Mouse (Mus musculus) forebrain, embryonic 11.5 days (tissue): ENCODE results near the gene Letm1. TPM values are rescaled to one million over a fixed set of nuclear protein-coding genes. Genes with fewer than 3 reads are reported as not detected.

Source experiments
- ATAC-seq: fragments of 200-750 bp; cut with Nextera tagmentation; replicated peaks from 2 replicates; pipeline ENCODE4 v1.8.0; 2017; ENCODE audit warnings: moderate TSS enrichment; ENCODE audit not compliant: low FRiP score
- DNase-seq: peaks from one replicate; pipeline ENCODE4 v3.0.0-alpha.2; 2017; ENCODE audit warnings: low spot score
- H3K27ac ChIP-seq: fragments of 300-500 bp; sonication (generic); 2 replicates; pipeline ENCODE4 v1.5.1; 2014; ENCODE audit warnings: low read depth, low read length
- H3K27me3 ChIP-seq: fragments of 300-500 bp; sonication (generic); 2 replicates; pipeline ENCODE4 v1.6.1; 2014; ENCODE audit warnings: mild to moderate bottlenecking, low read length, mixed read lengths; ENCODE audit not compliant: control insufficient read depth, insufficient read depth
- H3K36me3 ChIP-seq: fragments of 300-500 bp; sonication (generic); 2 replicates; pipeline ENCODE4 v1.6.1; 2014; ENCODE audit warnings: mild to moderate bottlenecking, low read length, moderate library complexity, mixed read lengths; ENCODE audit not compliant: control insufficient read depth, insufficient read depth
- H3K4me1 ChIP-seq: fragments of 300-500 bp; sonication (generic); replicated peaks from 2 replicates; pipeline ENCODE4 v1.6.1; 2014; ENCODE audit warnings: low read length, mixed read lengths; ENCODE audit not compliant: control insufficient read depth, insufficient read depth
- H3K4me2 ChIP-seq: fragments of 300-500 bp; sonication (generic); 2 replicates; pipeline ENCODE4 v1.6.1; 2014; ENCODE audit warnings: low read depth, mild to moderate bottlenecking, low read length, moderate library complexity, mixed read lengths; ENCODE audit not compliant: severe bottlenecking
- H3K4me3 ChIP-seq: fragments of 300-500 bp; sonication (generic); 2 replicates; pipeline ENCODE4 v1.5.1; 2014; ENCODE audit warnings: low read depth, low read length
- H3K9ac ChIP-seq: fragments of 300-500 bp; sonication (generic); 2 replicates; pipeline ENCODE4 v1.6.1; 2014; ENCODE audit warnings: low read length
- H3K9me3 ChIP-seq: fragments of 300-500 bp; sonication (generic); 2 replicates; pipeline ENCODE4 v1.6.1; 2016; ENCODE audit warnings: low read length, mixed read lengths; ENCODE audit not compliant: control insufficient read depth
- WGBS: fragments of 180-500 bp; shearing (Covaris S2); extraction: QIAGEN DNeasy Blood & Tissue Kit; methylation state at CpG from one replicate; pipeline ENCODE4 v1.1.7; 2014; 5-methylcytosine and 5-hydroxymethylcytosine counted together
- polyA plus RNA-seq: library from polyadenylated mRNA; unstranded; fragments of >200 nt; fragmentation: Nextera tagmentation; extraction: Ambion mirVana; gene quantifications from 2 replicates; pipeline ENCODE4 v1.2.1, GENCODE M21; 2014

Letm1 gene
- 59.7 and 63.9 TPM in 2 replicates for polyA plus RNA-seq

- Histone ChIP-seq H3K9me3 (no peaks in the 10 kb centered on the region), H3K36me3 (no peaks in the 10 kb centered on the region; the same call in 1 of the 2 replicates), H3K4me3 (peak within 1 kb of the TSS; percentile 83), H3K4me2 (peak within 1 kb of the TSS; percentile 87), H3K4me1 (peaks cover 8% of the 10 kb centered on the region), H3K27ac (peak within 1 kb of the TSS; percentile 76), H3K9ac (peak within 1 kb of the TSS; percentile 91), H3K27me3 (no peaks in the 10 kb centered on the region)
- ATAC-seq (peak; percentile 100), DNase-seq (peak; percentile 97)
- under 1% methylated on average over 64 of the region's 65 CpGs for WGBS
These were observed at the start of gene Letm1 for GRCm38 (mm10) chr5:33782345-33782998. Gene Letm1 (minus strand): TSS chr5:33782817.

- Histone ChIP-seq H3K4me2 (no peak overlapping the region), H3K27ac (no peak overlapping the region), H3K27me3 (no peaks in the 10 kb centered on the region), H3K4me3 (no peak overlapping the region), H3K36me3 (no peaks in the 10 kb centered on the region; the same call in 1 of the 2 replicates), H3K9ac (no peak overlapping the region), H3K4me1 (no peaks in the 10 kb centered on the region; the same call in 1 of the 2 replicates), H3K9me3 (no peaks in the 10 kb centered on the region)
- DNase-seq: no peak
- 70% methylated on average over 1 of the region's 1 CpGs for WGBS
- ATAC-seq: no peak
These were observed 48.2 kb upstream of the Letm1 start for GRCm38 (mm10) chr5:33830832-33831231.

GRCm38 (mm10) chr5:33829958-33830357, 47.3 kb upstream of the Letm1 start:
- H3K9ac ChIP-seq: no peak overlapping the region
- no peaks in the 10 kb centered on the region for H3K27me3 ChIP-seq
- no peak overlapping the region for H3K4me2 ChIP-seq
- ATAC-seq (no peak), DNase-seq (no peak)
- H3K4me3 ChIP-seq: no peak overlapping the region
- 96% methylated on average over 3 of the region's 3 CpGs for WGBS
- H3K4me1 ChIP-seq: no peaks in the 10 kb centered on the region; the same call in 1 of the 2 replicates
- no peaks in the 10 kb centered on the region for H3K9me3 ChIP-seq
- H3K27ac ChIP-seq: no peak overlapping the region
- H3K36me3 ChIP-seq: no peaks in the 10 kb centered on the region; the same call in 1 of the 2 replicates

DNA sequence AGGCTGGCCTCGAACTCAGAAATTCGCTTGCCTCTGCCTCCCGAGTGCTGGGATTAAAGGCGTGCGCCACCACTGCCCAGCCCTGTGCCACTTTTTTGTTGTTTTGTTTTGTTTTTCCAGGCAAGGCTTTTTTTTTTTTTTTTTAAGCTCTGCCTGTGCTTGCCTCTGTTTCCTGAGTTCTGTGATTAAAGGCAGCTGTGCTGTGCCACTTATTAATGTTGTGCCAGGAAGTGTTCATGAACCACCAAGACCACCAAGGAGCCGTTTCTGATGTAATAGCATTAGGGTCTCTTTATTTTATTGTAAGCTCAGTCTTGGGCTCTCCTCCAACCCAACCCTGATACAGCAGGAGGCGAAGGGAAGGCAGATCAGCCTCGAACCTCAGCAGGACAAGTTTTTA, 45.5 kb upstream of the Letm1 start:
- 95% methylated on average over 8 of the region's 8 CpGs for WGBS
- H3K9ac ChIP-seq: no peak overlapping the region

GRCm38 (mm10) chr5:33826001-33826400, 43.4 kb upstream of the Letm1 start:
- no peaks in the 10 kb centered on the region for H3K27me3 ChIP-seq
- H3K4me1 ChIP-seq: peaks cover 9% of the 10 kb centered on the region
- H3K9me3 ChIP-seq: no peaks in the 10 kb centered on the region
- ATAC-seq: no peak
- no peaks in the 10 kb centered on the region; the same call in 1 of the 2 replicates for H3K36me3 ChIP-seq
- DNase-seq: no peak
- H3K4me2 ChIP-seq: 0 out of 2 replicates have a peak overlapping the region, but pooled peaks have one; percentile 18
- no peak overlapping the region for H3K9ac ChIP-seq
- H3K4me3 ChIP-seq: no peak overlapping the region
- H3K27ac ChIP-seq: no peak overlapping the region

More for the DNA sequence above, 45.5 kb upstream of the Letm1 start:
- Histone ChIP-seq H3K27ac (no peak overlapping the region), H3K4me3 (no peak overlapping the region), H3K27me3 (no peaks in the 10 kb centered on the region), H3K9me3 (no peaks in the 10 kb centered on the region), H3K36me3 (no peaks in the 10 kb centered on the region; the same call in 1 of the 2 replicates), H3K4me1 (peaks cover 7% of the 10 kb centered on the region), H3K4me2 (no peak overlapping the region)
- ATAC-seq (no peak), DNase-seq (no peak)

DNA sequence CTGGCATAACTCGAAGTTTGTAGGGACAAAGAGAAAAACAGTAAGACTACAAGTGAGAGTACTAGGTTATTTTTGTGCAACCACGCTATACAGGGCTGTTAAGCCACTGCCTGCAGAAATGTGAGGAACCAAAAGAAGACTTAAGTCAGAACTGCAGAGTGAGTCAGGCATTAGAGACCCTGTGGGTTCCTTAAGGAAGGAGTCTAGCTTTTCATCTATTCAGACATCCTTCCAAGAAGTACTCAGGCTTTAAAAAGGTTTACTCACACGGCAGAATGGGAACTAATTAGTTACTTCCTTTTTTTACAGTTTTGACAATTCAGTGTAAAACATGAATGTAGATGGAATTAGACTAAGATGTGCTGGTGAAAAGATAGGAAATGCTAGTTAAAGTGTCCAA, 39.8 kb upstream of the Letm1 start:
- no peak for DNase-seq
- Histone ChIP-seq H3K27me3 (no peaks in the 10 kb centered on the region), H3K36me3 (no peaks in the 10 kb centered on the region), H3K4me3 (peak overlapping the region; percentile 100), H3K27ac (no peak overlapping the region), H3K4me1 (peaks cover 27% of the 10 kb centered on the region), H3K9me3 (no peaks in the 10 kb centered on the region), H3K9ac (peak overlapping the region; percentile 100; the same call in 1 of the 2 replicates), H3K4me2 (peak overlapping the region; percentile 77)
- no peak for ATAC-seq
- 21% methylated on average over 3 of the region's 3 CpGs for WGBS

DNA sequence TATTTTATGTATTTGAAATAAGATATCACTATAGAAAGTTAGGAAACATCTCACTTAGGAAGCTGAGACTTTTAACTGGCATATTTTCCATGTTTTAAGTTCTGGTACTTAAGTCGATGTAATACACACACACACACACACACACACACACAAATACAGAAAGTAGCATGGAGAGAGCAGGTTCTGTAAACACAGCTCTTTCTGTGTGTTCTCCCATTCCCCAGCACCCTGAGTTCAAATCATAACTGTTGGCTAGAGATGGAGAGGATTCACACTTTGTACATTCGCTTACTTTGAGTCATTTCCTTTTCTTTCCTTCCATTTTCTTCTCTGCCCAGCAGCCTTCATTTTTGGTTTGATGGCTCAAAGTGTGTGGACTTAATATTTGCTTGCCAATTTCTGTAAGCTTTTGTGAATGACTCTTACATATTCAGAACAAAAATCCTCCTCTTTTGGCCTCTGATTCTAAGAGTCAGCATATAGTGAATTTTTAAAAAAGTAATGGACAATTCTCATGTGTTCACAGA, 39.3 kb upstream of the Letm1 start:
- Histone ChIP-seq H3K27me3 (no peaks in the 10 kb centered on the region), H3K4me3 (peak overlapping the region; percentile 100), H3K36me3 (no peaks in the 10 kb centered on the region), H3K4me2 (peak overlapping the region; percentile 77), H3K9ac (peak overlapping the region; percentile 100), H3K4me1 (peaks cover 27% of the 10 kb centered on the region), H3K9me3 (no peaks in the 10 kb centered on the region), H3K27ac (no peak overlapping the region)
- DNase-seq: no peak
- ATAC-seq: no peak
- WGBS: 56% methylated on average over 2 of the region's 2 CpGs

GRCm38 (mm10) chr5:33820733-33821621, 38.4 kb upstream of the Letm1 start:
- DNase-seq (peak; percentile 85), ATAC-seq (peak; percentile 40)
- Histone ChIP-seq H3K36me3 (no peaks in the 10 kb centered on the region), H3K4me1 (peaks cover 27% of the 10 kb centered on the region), H3K4me2 (peak overlapping the region; percentile 77), H3K27ac (peak overlapping the region; percentile 99), H3K9ac (peak overlapping the region; percentile 100), H3K4me3 (peak overlapping the region; percentile 100), H3K9me3 (no peaks in the 10 kb centered on the region), H3K27me3 (no peaks in the 10 kb centered on the region)
- WGBS: under 1% methylated on average over 113 of the region's 121 CpGs
